8 mouse cellular contexts compared by ENCODE assay signal in the genomic region with DNA sequence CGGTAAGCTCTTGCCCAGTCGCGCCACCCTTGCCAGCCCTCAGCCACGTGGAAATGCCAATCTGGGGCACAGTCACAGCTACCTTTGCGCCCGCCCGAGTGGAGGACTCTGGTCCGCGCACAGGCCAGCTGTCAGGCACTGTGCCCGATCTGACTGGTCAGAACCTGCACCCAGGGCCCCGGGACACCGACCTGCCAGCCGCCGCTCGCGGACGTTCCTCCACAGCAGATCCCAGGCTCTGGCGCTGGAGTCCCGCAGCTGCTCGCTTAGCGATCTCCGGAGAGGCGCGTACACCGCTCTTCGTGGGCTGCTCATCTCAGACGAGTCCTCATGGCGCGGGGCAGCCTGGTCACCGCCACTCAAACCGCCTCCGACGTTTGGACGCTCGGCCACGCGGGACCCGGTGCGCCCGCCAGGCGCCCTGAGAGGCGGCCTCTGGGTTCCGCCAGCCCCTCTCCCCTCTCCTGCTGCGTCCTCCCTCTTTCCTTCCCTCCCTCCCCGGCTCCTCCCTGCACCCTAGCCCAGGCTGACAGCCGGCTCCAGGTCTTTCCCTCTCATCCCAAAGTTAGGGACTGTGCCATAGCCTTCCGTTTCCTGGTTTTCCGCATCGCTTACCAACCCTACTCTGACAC. TPM values are rescaled to one million over a fixed set of nuclear protein-coding genes. Genes with fewer than 3 reads are reported as not detected.
DNase-seq lines count a peak whose midpoint lies in the region; ATAC-seq lines count a peak whose summit lies in the region.

TSS of gene Stard13 (minus strand) at position 437 of the 632 bp plus-strand sequence.

- WGBS in embryonic facial prominence, embryonic 12.5 days = under 1% methylated on average over 49 of the region's 49 CpGs
- WGBS in heart, embryonic 10.5 days = under 1% methylated on average over 49 of the region's 49 CpGs
- 2% methylated on average over 48 of the region's 49 CpGs for WGBS in liver, embryonic 11.5 days

- no peaks in the 10 kb centered on the region for H3K9me3 ChIP-seq in embryonic facial prominence, embryonic 12.5 days
- H3K9me3 ChIP-seq in heart, embryonic 10.5 days = no peaks in the 10 kb centered on the region
- H3K9me3 ChIP-seq in liver, embryonic 11.5 days (ENCODE audit: control insufficient read depth, low read length) = no peaks in the 10 kb centered on the region

- peaks cover 6% of the 10 kb centered on the region; the same call in 1 of the 2 replicates for H3K4me1 ChIP-seq in embryonic facial prominence, embryonic 12.5 days
- peaks cover 9% of the 10 kb centered on the region for H3K4me1 ChIP-seq in heart, embryonic 10.5 days
- H3K4me1 ChIP-seq in liver, embryonic 11.5 days (replicated peaks; ENCODE audit: control insufficient read depth, insufficient read depth, low read length) = no peaks in the 10 kb centered on the region; the same call in 1 of the 2 replicates

- peak within 1 kb of the TSS; percentile 60 for H3K9ac ChIP-seq in embryonic facial prominence, embryonic 12.5 days
- H3K9ac ChIP-seq in liver, embryonic 11.5 days (ENCODE audit: low read depth, low read length) = peak within 1 kb of the TSS; percentile 61

- ATAC-seq in embryonic facial prominence, embryonic 12.5 days (ENCODE audit: insufficient number of reproducible peaks, insufficient read depth, low FRiP score, low TSS enrichment) = peak; percentile 72
- peak; percentile 46; the same call in 1 of the 2 replicates for ATAC-seq in liver, embryonic 11.5 days (replicated peaks; ENCODE audit: low FRiP score)

- H3K27ac ChIP-seq in embryonic facial prominence, embryonic 12.5 days = no peak within 1 kb of the TSS
- H3K27ac ChIP-seq in heart, embryonic 10.5 days = peak within 1 kb of the TSS; percentile 82
- H3K27ac ChIP-seq in liver, embryonic 11.5 days (ENCODE audit: low read depth, low read length) = no peak within 1 kb of the TSS

- DNase-seq in left cerebral cortex, adult 18-20 months (ENCODE audit: low spot score in 2 of 2) = peak; percentile 37 to 49
- DNase-seq in left cerebral cortex, adult 11 months (ENCODE audit: low spot score) = no peak
- DNase-seq in heart, embryonic 10.5 days (ENCODE audit: low spot score) = peak; percentile 79
- peak; percentile 82 for DNase-seq in kidney, adult 9 months
- DNase-seq in liver, embryonic 11.5 days (ENCODE audit: low spot score) = peak; percentile 51
- peak; percentile 61 for DNase-seq in neural tube, embryonic 10.5 days (ENCODE audit: extremely low spot score, low spot score)
- DNase-seq in urinary bladder, postnatal 25 days (ENCODE audit: low spot score) = peak; percentile 41

- peak within 1 kb of the TSS; percentile 94 for H3K4me2 ChIP-seq in embryonic facial prominence, embryonic 12.5 days (replicated peaks)
- H3K4me2 ChIP-seq in liver, embryonic 11.5 days = peak within 1 kb of the TSS; percentile 92

- peak within 1 kb of the TSS; percentile 55 for H3K4me3 ChIP-seq in embryonic facial prominence, embryonic 12.5 days
- H3K4me3 ChIP-seq in heart, embryonic 10.5 days = peak within 1 kb of the TSS; percentile 71
- peak within 1 kb of the TSS; percentile 52 for H3K4me3 ChIP-seq in liver, embryonic 11.5 days (ENCODE audit: low read depth, low read length)

- H3K36me3 ChIP-seq in embryonic facial prominence, embryonic 12.5 days = no peaks in the 10 kb centered on the region
- no peaks in the 10 kb centered on the region for H3K36me3 ChIP-seq in heart, embryonic 10.5 days
- H3K36me3 ChIP-seq in liver, embryonic 11.5 days (ENCODE audit: control insufficient read depth, insufficient read depth, low read length) = no peaks in the 10 kb centered on the region

- H3K27me3 ChIP-seq in embryonic facial prominence, embryonic 12.5 days = peaks cover 10% of the 10 kb centered on the region; the same call in 1 of the 2 replicates
- H3K27me3 ChIP-seq in heart, embryonic 10.5 days (ENCODE audit: insufficient read depth, poor library complexity, severe bottlenecking) = peaks cover 24% of the 10 kb centered on the region
- H3K27me3 ChIP-seq in liver, embryonic 11.5 days (replicated peaks; ENCODE audit: control insufficient read depth, insufficient read depth, low read length) = peaks cover 17% of the 10 kb centered on the region

RNA-seq across cellular contexts. Expression of gene Stard13, which starts in this region (rescaled TPM):
- total RNA-seq in left cerebral cortex, adult 18-20 months (2021) = 10 to 100 TPM; 12.1 to 12.9 TPM
- 7.6 and 8.5 TPM in 2 replicates for polyA plus RNA-seq in embryonic facial prominence, embryonic 12.5 days (2016; fragmentation: Nextera tagmentation; extraction: Ambion mirVana)
- polyA plus RNA-seq in heart, embryonic 10.5 days (2016; fragmentation: Nextera tagmentation; extraction: Ambion mirVana) = 2.7 and 3.3 TPM in 2 replicates
- polyA plus RNA-seq in liver, embryonic 11.5 days (2014; fragmentation: Nextera tagmentation; extraction: Ambion mirVana) = 2.3 and 2.8 TPM in 2 replicates
